Mouse (Mus musculus) heart, postnatal 36 days (tissue): ENCODE measurements around the gene Csnk1g2. TPM values are rescaled to one million over a fixed set of nuclear protein-coding genes. Genes with fewer than 3 reads are reported as not detected.
"Not testable (repeated sequence)": the region's sequence is repeated elsewhere in the genome, so short reads cannot be mapped to it uniquely, and the experiment has no call there.

Experiments
- DNase-seq, 2 experiments: peaks; one replicate each; pipeline ENCODE4 v3.0.0; 2021 to 2022
- intact Hi-C: fragments of 180-260 bp; cut with DNase I; formaldehyde crosslinking; loops from one replicate; pipeline ENCODE4 v1.15.1; 2025
- total RNA-seq, 2 experiments: library from RNA; stranded (reverse); gene quantifications; 2 replicates each; pipeline ENCODE4 v1.2.3; 2021

The Csnk1g2 gene
- total RNA-seq, 2 experiments from 2014 or later: 111 to 119 TPM

- intact Hi-C loops: no loop called here
- DNase-seq: no peak
Observed at GRCm38 (mm10) chr10:80596318-80596717, 26.3 kb upstream of the Csnk1g2 start.

GRCm38 (mm10) chr10:80602698-80603325 is 19.8 kb upstream of the Csnk1g2 start, which contains the start of the genes Scamp4 and Adat3:
TSS of gene Scamp4 (plus strand) at chr10:80602872.
TSS of gene Adat3 (plus strand) at chr10:80602880.
- intact Hi-C loops: loop anchor here (2.0 kb wide), 1 partner anchor 24 kb away; no protein-coding TSS in a partner anchor
- peak; percentile 93 to 98 for DNase-seq

GRCm38 (mm10) chr10:80603364-80603763 is 19.3 kb upstream of the Csnk1g2 start:
- no peak for DNase-seq
- intact Hi-C loops: loop anchor here (2.0 kb wide), 1 partner anchor 25 kb away; no protein-coding TSS in a partner anchor

GRCm38 (mm10) chr10:80604001-80604509 is 18.6 kb upstream of the Csnk1g2 start:
- DNase-seq: no peak
- intact Hi-C loops: no loop called here

GRCm38 (mm10) chr10:80604988-80605387 is 17.6 kb upstream of the Csnk1g2 start:
- DNase-seq: no peak
- intact Hi-C loops: no loop called here

GRCm38 (mm10) chr10:80605721-80606120 is 16.9 kb upstream of the Csnk1g2 start, which contains the start of gene Gm49322:
TSS of gene Gm49322 (plus strand) at chr10:80606021.
- DNase-seq, intact Hi-C loops: not testable (repeated sequence)

- no peak for DNase-seq
- intact Hi-C loops: no loop called here
Observed at GRCm38 (mm10) chr10:80606306-80606705, 16.3 kb upstream of the Csnk1g2 start.

- intact Hi-C loops: no loop called here
- no peak for DNase-seq
Observed at GRCm38 (mm10) chr10:80606737-80607350, 15.8 kb upstream of the Csnk1g2 start.

GRCm38 (mm10) chr10:80608435-80608834 is 14.2 kb upstream of the Csnk1g2 start:
- intact Hi-C loops: no loop called here
- no peak for DNase-seq

- DNase-seq: no peak
Observed at GRCm38 (mm10) chr10:80609269-80609924, 13.2 kb upstream of the Csnk1g2 start.

GRCm38 (mm10) chr10:80610116-80610785 is 12.4 kb upstream of the Csnk1g2 start:
- intact Hi-C loops: loop anchor here (2.0 kb wide), 2 partner anchors 51 to 75 kb away; no protein-coding TSS in a partner anchor
- DNase-seq: no peak

More at GRCm38 (mm10) chr10:80609269-80609924, 13.2 kb upstream of the Csnk1g2 start:
- intact Hi-C loops: no loop called here

GRCm38 (mm10) chr10:80611024-80611423 is 11.6 kb upstream of the Csnk1g2 start:
- peak; percentile 60 to 67 for DNase-seq
- intact Hi-C loops: loop anchor here (2.0 kb wide), 2 partner anchors 50 to 74 kb away; no protein-coding TSS in a partner anchor

GRCm38 (mm10) chr10:80611905-80612304 is 10.7 kb upstream of the Csnk1g2 start:
- DNase-seq: no peak
- intact Hi-C loops: loop anchor here (2.0 kb wide), 2 partner anchors 49 to 73 kb away; no protein-coding TSS in a partner anchor

- DNase-seq: no peak
- intact Hi-C loops: no loop called here
Observed at GRCm38 (mm10) chr10:80613821-80614220, 8.8 kb upstream of the Csnk1g2 start.

- intact Hi-C loops: no loop called here
- no peak for DNase-seq
Observed at GRCm38 (mm10) chr10:80614351-80614750, 8.3 kb upstream of the Csnk1g2 start.

GRCm38 (mm10) chr10:80618181-80618580 is 4.5 kb upstream of the Csnk1g2 start:
- no peak for DNase-seq
- intact Hi-C loops: no loop called here

- intact Hi-C loops: no loop called here
- DNase-seq: no peak
Observed at GRCm38 (mm10) chr10:80619465-80620244, 3.0 kb upstream of the Csnk1g2 start.

GRCm38 (mm10) chr10:80620365-80620764 is 2.3 kb upstream of the Csnk1g2 start:
- DNase-seq: no peak
- intact Hi-C loops: no loop called here

GRCm38 (mm10) chr10:80620796-80621689 is 1.6 kb upstream of the Csnk1g2 start:
- intact Hi-C loops: no loop called here
- DNase-seq: no peak
